20 mouse cellular contexts compared by ENCODE assay signal in genomic region chr9:14666071-14666470, GRCm38 (mm10). TPM values are rescaled to one million over a fixed set of nuclear protein-coding genes. Genes with fewer than 3 reads are reported as not detected.
"Had no signal": no experiment of that assay in that cellular context is flagged by ENCODE, and none has a peak within 500 bp of the region (broad histone marks: within the 10 kb centered on the region; RNA-seq: fewer than 3 reads in every experiment).

No protein-coding gene starts in this region.

- H3K4me2 ChIP-seq: liver, embryonic 15.5 days; lung, embryonic 15.5 days; midbrain, embryonic 11.5 days; midbrain, embryonic 13.5 days; midbrain, embryonic 15.5 days; neural tube, embryonic 13.5 days; neural tube, embryonic 15.5 days; stomach, embryonic 15.5 days had no signal

- H3K36me3 ChIP-seq: liver, embryonic 15.5 days; lung, embryonic 15.5 days; midbrain, embryonic 13.5 days; midbrain, embryonic 15.5 days; neural tube, embryonic 13.5 days; neural tube, embryonic 15.5 days; stomach, embryonic 15.5 days had no signal

- H3K4me3 ChIP-seq: liver, embryonic 15.5 days; lung, embryonic 15.5 days; megakaryocyte, embryonic 14.5 days; midbrain, embryonic 13.5 days; midbrain, embryonic 15.5 days; neural tube, embryonic 13.5 days; neural tube, embryonic 15.5 days; stomach, embryonic 15.5 days had no signal

- DNase-seq: liver, postnatal 0 days; lung, adult 2 months; lung, postnatal 14 days; lung, postnatal 36 days; right cerebral cortex, postnatal 14 days; right cerebral cortex, postnatal 4 days; thymus, adult 2 months; thymus, postnatal 25 days; thymus, postnatal 4 days had no signal

- H3K27me3 ChIP-seq: liver, embryonic 15.5 days; lung, embryonic 15.5 days; midbrain, embryonic 13.5 days; midbrain, embryonic 15.5 days; neural tube, embryonic 13.5 days; neural tube, embryonic 15.5 days; stomach, embryonic 15.5 days had no signal

RNA-seq across cellular contexts. Expression of gene Amotl1, which starts 21.2 kb away (rescaled TPM):
- total RNA-seq: megakaryocyte progenitor cell, adult 5-6 weeks; monocyte, adult 5-6 weeks had no signal
